Mouse (Mus musculus): ENCODE results near the gene Pdlim7.
A peak's percentile ranks its signal among the peaks of the same experiment; 100 is the strongest.

The Pdlim7 gene

DNA sequence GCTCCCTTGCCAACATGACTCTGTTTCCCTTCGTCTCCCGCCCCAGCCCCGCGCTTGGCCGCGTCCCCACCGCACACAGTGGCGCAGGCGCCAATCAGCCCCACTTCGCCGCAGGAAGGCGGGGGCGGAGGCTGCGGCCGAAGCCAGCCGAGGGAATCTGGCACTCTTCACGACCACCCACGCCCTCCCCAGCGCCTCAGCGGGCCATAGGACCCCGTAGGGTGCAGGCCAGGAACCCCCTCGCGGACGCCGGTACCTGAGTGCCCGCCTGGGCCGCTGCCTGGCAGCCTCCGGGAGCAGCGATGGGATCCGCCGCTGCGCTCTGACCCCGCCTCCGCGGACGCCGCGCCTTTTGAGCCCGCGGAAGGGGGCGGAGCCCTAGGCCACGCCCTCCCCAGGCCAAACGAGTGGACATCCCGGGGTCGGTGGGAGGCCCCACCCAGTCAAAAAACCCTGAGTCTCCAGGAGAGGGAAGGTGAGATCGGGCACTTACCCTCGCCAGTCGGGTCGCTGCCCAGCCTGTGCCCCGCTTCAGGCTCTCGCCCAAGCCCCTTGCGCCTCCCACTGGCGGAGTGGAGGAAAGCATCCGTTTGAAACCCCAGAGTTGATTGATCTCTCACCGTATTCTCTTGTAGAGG is at the start of gene Pdlim7:
Pdlim7 (minus strand) TSS at position 566 of the 638 bp plus-strand sequence.
- peak; percentile 96 for DNase-seq (ENCODE audit: extremely low spot score)

- DNase-seq (ENCODE audit: extremely low spot score): no peak
These were observed 44.0 kb upstream of the Pdlim7 start for GRCm38 (mm10) chr13:55557499-55557898.

GRCm38 (mm10) chr13:55555921-55556320 is 42.4 kb upstream of the Pdlim7 start:
- no peak for DNase-seq (ENCODE audit: extremely low spot score)

DNA sequence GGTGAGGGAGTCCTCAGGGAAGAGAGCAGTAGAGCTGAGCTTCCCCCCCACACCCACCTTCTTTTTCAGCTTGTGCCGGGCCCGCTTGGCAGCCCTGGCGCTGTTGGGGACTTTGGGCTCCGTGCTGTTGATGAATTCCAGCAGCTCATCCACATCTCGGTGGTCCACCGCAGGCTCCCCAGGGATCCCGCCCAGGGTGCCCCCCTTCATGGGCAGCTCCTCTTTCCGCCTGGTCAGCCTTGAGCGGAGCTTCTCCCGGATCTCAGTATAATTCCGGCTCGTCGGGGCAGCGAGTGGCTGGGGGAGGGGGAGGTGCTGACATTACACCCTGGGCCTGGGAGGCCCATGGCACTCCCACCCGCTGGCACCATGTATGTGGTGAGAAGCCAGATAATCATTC is 35.6 kb upstream of the Pdlim7 start:
- DNase-seq (ENCODE audit: extremely low spot score): no peak

DNA sequence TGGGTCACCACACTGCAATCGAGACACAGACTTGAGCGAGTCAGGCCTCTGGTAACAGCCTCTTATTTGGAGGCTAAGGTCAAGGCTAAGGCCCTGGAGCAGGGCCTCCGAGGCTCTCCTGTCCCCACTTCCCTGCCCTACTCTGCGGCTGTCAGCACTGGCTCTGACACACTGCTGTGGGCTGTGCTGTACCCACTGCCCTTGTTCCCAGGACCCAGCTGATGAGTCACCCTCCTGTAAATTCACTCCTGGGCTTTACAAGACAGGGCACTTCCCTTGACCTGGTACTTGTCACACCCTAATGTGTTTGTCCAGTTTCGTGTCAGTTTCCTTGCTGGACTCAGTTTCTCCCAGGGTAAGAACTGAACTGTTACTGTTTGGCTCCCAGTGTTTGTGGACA is 35.0 kb upstream of the Pdlim7 start:
- DNase-seq (ENCODE audit: extremely low spot score): no peak

DNA sequence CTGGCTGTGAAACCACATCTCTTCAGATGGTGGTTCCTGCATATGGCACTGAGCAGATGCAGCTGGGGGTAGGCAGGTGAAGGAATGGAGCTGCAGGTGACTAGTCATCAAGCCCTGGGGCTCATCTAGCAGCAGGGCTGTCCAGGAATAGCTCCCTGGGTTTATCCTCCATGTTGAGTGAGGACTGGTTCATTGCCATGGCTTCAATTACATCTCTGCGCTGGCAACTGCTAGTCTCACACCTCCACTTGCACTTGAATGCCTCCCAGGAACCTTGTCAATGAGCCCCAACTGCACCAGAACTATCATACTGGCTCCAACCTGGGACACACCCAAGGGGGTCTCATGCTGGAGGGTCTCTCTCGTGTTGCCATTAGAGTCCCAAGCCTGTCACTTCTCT is 34.4 kb upstream of the Pdlim7 start:
- DNase-seq (ENCODE audit: extremely low spot score): no peak

DNA sequence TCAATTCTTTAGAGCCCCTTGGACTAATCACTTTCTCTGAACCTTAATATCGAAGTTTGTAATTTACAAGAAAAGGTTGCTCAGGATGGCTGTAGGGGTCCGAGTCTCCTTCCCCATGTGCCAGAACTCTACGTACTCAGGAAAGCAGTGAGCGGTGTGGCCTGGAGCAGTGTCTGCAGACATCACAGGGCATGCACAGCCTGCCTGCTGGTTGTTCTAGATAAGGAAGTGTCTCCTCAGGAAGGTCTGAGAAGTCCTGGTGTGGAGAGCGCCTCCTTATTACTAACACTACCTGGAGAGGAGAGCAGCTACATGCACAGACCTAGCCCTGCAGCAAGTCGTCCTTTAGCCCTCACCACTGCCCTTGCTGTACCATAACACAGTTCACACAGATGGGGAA is 31.3 kb upstream of the Pdlim7 start:
- DNase-seq (ENCODE audit: extremely low spot score): no peak

GRCm38 (mm10) chr13:55543447-55543846 is 30.0 kb upstream of the Pdlim7 start:
- no peak for DNase-seq (ENCODE audit: extremely low spot score)

- DNase-seq (ENCODE audit: extremely low spot score): no peak
These were observed 29.4 kb upstream of the Pdlim7 start for GRCm38 (mm10) chr13:55542891-55543290.

GRCm38 (mm10) chr13:55540933-55541332 is 27.5 kb upstream of the Pdlim7 start:
- no peak for DNase-seq (ENCODE audit: extremely low spot score)

DNA sequence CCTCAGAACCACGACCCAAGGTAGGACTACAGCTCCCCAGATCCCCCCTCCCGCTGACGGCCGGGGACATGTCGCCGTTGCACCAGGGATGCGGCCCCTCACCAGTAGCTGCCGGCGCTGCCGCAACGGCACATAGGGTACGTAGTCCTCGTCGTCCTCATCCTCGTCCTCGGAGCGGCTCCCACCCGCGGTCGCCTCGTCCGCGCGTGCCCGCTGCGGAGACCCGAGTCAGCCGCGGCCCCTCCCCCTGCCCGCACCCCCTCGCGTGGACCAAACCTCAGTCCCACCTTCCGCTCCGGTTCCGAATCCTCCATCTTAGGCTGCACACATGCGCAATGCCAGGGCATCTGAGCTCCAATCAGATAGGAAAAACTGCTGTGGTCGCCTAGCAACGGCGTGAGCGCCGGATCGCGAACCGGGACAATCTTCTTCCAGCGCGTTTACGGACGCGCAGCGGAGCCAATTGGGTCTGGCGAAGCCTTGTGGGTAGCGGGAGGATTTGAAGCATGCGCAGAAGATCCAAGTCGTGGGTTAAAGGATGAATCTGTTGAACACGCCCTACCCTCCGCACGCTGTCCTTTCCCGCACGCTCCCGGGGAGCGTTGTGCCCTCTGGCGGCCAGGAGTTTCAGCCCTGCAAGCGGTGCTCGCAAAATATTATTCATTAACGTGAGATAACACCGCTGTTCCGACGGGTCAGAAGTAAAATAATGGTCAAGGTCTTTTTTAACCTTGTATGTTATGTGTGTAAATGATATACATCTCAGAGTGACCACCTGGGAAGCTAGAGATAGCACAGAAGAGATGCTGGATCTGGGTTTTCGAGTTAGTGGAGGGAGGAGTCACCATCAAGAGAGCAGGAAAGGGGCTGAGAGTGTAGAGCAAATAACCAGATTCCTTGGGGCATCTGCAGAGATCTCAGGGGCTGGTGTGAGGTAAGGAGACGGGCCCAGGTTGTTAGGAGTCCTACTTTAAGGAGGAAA is 23.0 kb upstream of the Pdlim7 start, which contains the start of gene Ddx41:
Ddx41 (minus strand) TSS at position 465 of the 982 bp plus-strand sequence.
- DNase-seq (ENCODE audit: extremely low spot score): peak; percentile 99

- DNase-seq (ENCODE audit: extremely low spot score): no peak
These were observed 22.3 kb upstream of the Pdlim7 start for GRCm38 (mm10) chr13:55535796-55536193.

DNA sequence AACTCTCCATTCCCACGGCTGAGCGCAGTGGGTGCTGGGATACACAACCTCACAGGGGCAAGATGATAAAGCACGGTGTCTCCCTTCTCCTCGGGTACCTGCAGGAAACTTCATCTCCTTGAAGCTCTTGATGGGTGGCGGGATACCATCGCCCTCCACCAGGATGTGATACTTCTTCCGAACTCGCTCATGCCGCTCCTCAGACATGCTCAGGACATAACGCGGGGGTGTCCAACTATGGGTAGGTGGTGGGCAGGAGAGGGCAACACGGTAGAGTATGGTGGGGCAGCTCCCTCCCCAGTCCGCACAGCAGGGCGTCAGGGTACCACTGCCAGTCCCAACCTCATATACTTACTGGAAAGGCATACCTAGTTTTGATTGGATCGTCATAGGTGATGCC is 21.7 kb upstream of the Pdlim7 start:
- DNase-seq (ENCODE audit: extremely low spot score): no peak

- no peak for DNase-seq (ENCODE audit: extremely low spot score)
These were observed 15.9 kb upstream of the Pdlim7 start, which contains the start of gene Dok3 for GRCm38 (mm10) chr13:55529198-55529915. Dok3 (minus strand) TSS chr13:55529296.

GRCm38 (mm10) chr13:55527834-55528772 is 14.6 kb upstream of the Pdlim7 start:
- DNase-seq (ENCODE audit: extremely low spot score): no peak

DNA sequence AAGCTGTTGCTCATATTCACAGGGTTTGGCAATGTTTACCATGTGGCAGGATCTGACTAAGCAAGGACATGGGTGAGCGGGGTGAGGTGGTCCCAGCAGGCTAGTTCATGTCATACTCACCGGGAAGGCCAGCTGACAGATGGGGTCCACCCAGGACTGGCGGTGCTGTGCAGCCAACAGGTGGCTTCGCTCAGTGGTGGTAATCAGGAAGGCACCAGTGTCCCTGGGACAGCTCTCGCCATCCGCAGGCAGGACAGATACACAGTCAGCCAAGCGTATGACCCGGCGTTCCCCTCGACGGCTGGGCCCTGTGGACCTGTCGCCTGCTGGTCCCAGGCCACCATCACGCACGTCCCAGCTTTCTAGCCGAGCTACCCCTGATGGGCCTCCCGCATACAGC is 13.7 kb upstream of the Pdlim7 start:
- DNase-seq (ENCODE audit: extremely low spot score): no peak

GRCm38 (mm10) chr13:55525733-55526553 is 12.5 kb upstream of the Pdlim7 start:
- no peak for DNase-seq (ENCODE audit: extremely low spot score)

GRCm38 (mm10) chr13:55523951-55524600 is 10.6 kb upstream of the Pdlim7 start:
- no peak for DNase-seq (ENCODE audit: extremely low spot score)

DNA sequence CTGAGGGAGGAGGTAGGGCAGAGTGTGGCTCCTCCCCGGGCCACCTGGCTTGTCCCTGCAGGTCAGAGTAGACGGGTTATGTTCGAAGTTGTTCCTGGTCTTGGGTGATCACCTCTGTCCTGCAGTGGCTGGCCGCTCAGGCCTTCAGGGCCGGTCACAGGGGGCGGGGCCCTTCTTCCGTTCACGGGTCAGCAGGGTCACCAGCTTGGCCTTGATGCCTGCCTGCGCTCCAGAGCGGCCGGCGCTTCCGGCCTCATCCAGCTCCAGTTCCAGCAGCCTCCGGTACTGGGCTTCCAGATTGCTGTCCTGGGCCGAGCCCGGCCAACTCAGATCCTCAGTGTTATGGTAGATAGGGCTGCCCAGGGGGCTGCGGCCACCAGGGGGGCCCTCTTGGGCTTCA is 9.8 kb upstream of the Pdlim7 start:
- DNase-seq (ENCODE audit: extremely low spot score): peak; percentile 48

- no peak for DNase-seq (ENCODE audit: extremely low spot score)
These were observed 9.3 kb upstream of the Pdlim7 start for GRCm38 (mm10) chr13:55522730-55523129.
